Mouse (Mus musculus) liver, adult 2 months (tissue): ENCODE measurements around the gene Pde4d.

Experiments used
- CTCF ChIP-seq: fragments of 200-500 bp; IDR thresholded peaks from 2 replicates; pipeline ENCODE4 v1.5.1; 2011; ENCODE audit warnings: low read depth, low read length, control low read depth
- POLR2A ChIP-seq: fragments of 200-500 bp; IDR thresholded peaks from 2 replicates; pipeline ENCODE4 v1.6.1; 2011; ENCODE audit warnings: low read length, control low read depth; ENCODE audit not compliant: insufficient read depth; ENCODE audit errors: extremely low read depth

DNA sequence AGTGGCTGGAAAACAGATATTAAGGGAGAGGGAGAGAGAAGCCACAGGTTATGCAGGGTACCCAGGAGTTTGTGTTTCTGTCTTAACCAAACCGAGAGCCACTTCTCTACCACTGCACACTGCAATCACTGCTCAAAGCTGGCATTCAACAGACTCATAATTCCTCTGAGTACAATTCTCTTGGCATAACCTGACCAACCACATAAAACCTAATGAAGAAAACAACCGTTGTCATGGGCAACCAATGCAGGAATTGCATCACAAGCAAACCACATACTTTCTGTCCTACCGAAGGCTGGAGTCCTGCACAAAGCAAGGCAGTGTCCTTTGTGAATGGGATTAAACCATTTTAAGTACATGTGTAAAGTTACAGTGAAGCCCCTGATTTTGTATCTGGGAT lies 793.4 kb downstream of the Pde4d start:
- no peak for TF ChIP-seq CTCF
- no peak for TF ChIP-seq POLR2A
